Mouse (Mus musculus) embryonic facial prominence, embryonic 15.5 days (tissue): ENCODE measurements at regions not wholly inside any gene's neighbourhood (a gene's known extent, or its start where the extent isn't known, plus 50 kb on each side); places are given as distances from the start of the nearest gene placed in this dataset.
A peak's percentile ranks its signal among the peaks of the same experiment; 100 is the strongest.

ENCODE experiments used
- ATAC-seq: fragments of 200-750 bp; cut with Nextera tagmentation; 2 replicates; pipeline ENCODE4 v1.8.0; 2017; ENCODE audit warnings: low read depth, moderate TSS enrichment; ENCODE audit not compliant: insufficient number of reproducible peaks, low FRiP score, low TSS enrichment
- H3K27ac ChIP-seq: fragments of 300-500 bp; sonication (generic); replicated peaks from 2 replicates; pipeline ENCODE4 v1.5.1; 2015; ENCODE audit warnings: mild to moderate bottlenecking, inconsistent platforms
- H3K27me3 ChIP-seq: fragments of 300-500 bp; sonication (generic); 2 replicates; pipeline ENCODE4 v1.6.1; 2015; ENCODE audit warnings: inconsistent platforms
- H3K36me3 ChIP-seq: fragments of 300-500 bp; sonication (generic); 2 replicates; pipeline ENCODE4 v1.6.1; 2015; ENCODE audit warnings: mild to moderate bottlenecking, inconsistent platforms
- H3K4me1 ChIP-seq: fragments of 300-500 bp; sonication (generic); 2 replicates; pipeline ENCODE4 v1.6.1; 2015; ENCODE audit warnings: inconsistent platforms
- H3K4me2 ChIP-seq: fragments of 300-500 bp; sonication (generic); replicated peaks from 2 replicates; pipeline ENCODE4 v1.6.1; 2015; ENCODE audit warnings: mild to moderate bottlenecking, inconsistent platforms
- H3K4me3 ChIP-seq: fragments of 300-500 bp; sonication (generic); replicated peaks from 2 replicates; pipeline ENCODE4 v1.5.1; 2015; ENCODE audit warnings: mild to moderate bottlenecking, inconsistent platforms
- H3K9ac ChIP-seq: fragments of 300-500 bp; sonication (generic); 2 replicates; pipeline ENCODE4 v1.6.1; 2015; ENCODE audit warnings: inconsistent platforms
- H3K9me3 ChIP-seq: fragments of 300-500 bp; sonication (generic); replicated peaks from 2 replicates; pipeline ENCODE4 v1.6.1; 2016; ENCODE audit warnings: inconsistent platforms
- WGBS: fragments of 180-500 bp; shearing (Covaris S2); methylation state at CpG from one replicate; pipeline ENCODE4 v1.1.7; 2015; 5-methylcytosine and 5-hydroxymethylcytosine counted together

- Histone ChIP-seq H3K9ac (no peak overlapping the region), H3K27me3 (no peaks in the 10 kb centered on the region), H3K4me1 (0 out of 2 replicates have a peak, but pooled peaks cover 6% of the 10 kb centered on the region), H3K27ac (no peak overlapping the region), H3K9me3 (no peaks in the 10 kb centered on the region), H3K4me2 (peak overlapping the region; percentile 24; the same call in 1 of the 2 replicates), H3K36me3 (no peaks in the 10 kb centered on the region), H3K4me3 (no peak overlapping the region)
- peak; percentile 24; the same call in 1 of the 2 replicates for ATAC-seq
- 22% methylated on average over 16 of the region's 16 CpGs for WGBS
Observed at GRCm38 (mm10) chr8:113582180-113582975, 53.0 kb upstream of the Mon1b start.

DNA sequence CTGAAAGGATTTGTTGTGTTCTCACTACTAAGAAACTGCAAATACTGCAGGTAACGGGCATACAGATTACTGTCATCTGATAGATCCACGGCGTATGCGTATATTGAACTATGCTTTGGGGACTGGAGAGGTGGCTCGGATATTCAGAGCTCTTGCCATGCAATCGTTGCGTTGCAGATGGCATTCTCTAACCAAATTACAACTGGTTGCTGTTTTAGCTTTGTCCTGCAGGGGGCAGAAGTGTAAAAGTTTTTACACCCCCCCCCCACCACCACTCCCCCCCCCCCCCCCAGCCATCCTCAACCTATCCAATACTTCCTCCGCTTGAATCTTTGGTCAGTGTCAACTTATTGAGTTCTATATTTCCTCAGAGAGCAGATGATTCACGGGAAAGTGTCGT is 51.6 kb upstream of the Mon1b start:
- Histone ChIP-seq H3K4me1 (0 out of 2 replicates have a peak, but pooled peaks cover 6% of the 10 kb centered on the region), H3K9ac (no peak overlapping the region), H3K27ac (no peak overlapping the region), H3K4me2 (no peak overlapping the region), H3K27me3 (no peaks in the 10 kb centered on the region), H3K36me3 (no peaks in the 10 kb centered on the region), H3K4me3 (no peak overlapping the region), H3K9me3 (no peaks in the 10 kb centered on the region)
- no peak for ATAC-seq
- 66% methylated on average over 10 of the region's 10 CpGs for WGBS
